Mouse (Mus musculus): Measurements from ENCODE around the gene Skida1. TPM values are rescaled to one million over a fixed set of nuclear protein-coding genes. Genes with fewer than 3 reads are reported as not detected.

The Skida1 gene
- polyA plus RNA-seq, 1 experiment from 2014 or later: 2.4 TPM

DNA sequence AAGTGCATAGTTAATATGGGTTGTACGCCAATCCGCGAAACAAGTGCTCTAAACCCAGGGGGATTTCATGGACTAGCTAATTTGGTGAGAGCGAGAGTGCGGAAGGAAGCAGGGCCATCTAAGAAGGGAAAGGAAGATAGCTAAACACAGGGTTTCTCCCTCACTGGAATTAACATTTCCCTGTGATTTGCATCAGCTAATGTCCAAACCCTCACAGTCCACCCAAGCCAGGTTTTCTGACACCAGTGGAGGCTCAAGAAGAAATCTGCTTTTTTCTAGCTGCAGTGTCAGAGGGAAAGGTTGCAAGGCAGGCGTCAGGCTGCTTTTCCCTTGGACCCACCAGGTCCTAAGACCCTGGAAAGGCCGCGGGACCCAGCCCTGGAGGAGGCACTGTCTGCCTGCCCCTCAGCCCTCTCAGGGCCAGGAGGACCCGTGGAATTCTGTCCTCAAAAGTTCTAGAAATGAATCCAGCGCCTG is 9.9 kb downstream of the Skida1 start:
- Histone ChIP-seq H3K36me3 (ENCODE audit: control insufficient read depth, insufficient read depth, low read length) (no peaks in the 10 kb centered on the region), H3K4me1 (replicated peaks; ENCODE audit: control insufficient read depth, insufficient read depth, low read length) (peaks cover 18% of the 10 kb centered on the region), H3K27ac (ENCODE audit: low read depth, low read length) (no peak overlapping the region), H3K9ac (ENCODE audit: low read depth, low read length) (no peak overlapping the region), H3K4me2 (no peak overlapping the region; the same call in 1 of the 2 replicates), H3K4me3 (ENCODE audit: low read depth, low read length) (no peak overlapping the region), H3K27me3 (replicated peaks; ENCODE audit: control insufficient read depth, insufficient read depth, low read length) (peaks cover 17% of the 10 kb centered on the region), H3K9me3 (ENCODE audit: control insufficient read depth, low read length) (no peaks in the 10 kb centered on the region)
- no peak for ATAC-seq (replicated peaks; ENCODE audit: low FRiP score)
- whole genome bisulfite sequencing: 58% methylated on average over 10 of the region's 10 CpGs
- no peak for DNase-seq (ENCODE audit: low spot score)

DNA sequence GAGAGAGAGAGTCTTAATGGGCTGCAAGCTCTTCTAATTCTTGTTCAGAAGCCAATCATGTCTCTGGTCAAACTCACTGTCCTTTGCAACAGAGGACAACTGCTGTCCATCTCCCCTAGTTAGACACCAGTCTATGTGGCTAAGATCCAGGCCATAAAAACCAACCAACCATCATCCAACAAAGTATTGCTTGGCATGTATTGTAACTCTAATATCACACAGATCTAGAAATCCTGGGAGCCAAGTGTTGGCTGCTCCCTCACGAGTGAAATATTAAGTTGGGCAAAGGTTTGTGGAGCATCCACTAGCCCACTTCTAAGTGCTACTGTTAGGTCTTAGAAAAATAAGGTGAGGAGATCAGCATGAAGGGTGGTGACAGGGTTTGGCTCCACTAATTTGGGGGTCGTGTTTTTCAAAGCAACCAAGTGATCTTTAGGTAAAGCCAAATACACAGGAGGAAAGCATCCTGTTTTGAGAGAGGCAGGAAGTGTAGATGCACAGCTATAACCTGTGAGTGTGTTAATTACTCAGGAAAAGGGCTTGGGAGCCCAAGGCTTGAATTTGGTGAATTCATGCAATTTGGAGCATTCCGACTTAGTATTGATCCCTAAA is 10.6 kb downstream of the Skida1 start:
- H3K27me3 ChIP-seq (replicated peaks; ENCODE audit: control insufficient read depth, insufficient read depth, low read length): peaks cover 24% of the 10 kb centered on the region
- no peaks in the 10 kb centered on the region for H3K36me3 ChIP-seq (ENCODE audit: control insufficient read depth, insufficient read depth, low read length)
- no peak overlapping the region for H3K27ac ChIP-seq (ENCODE audit: low read depth, low read length)
- 43% methylated on average over 3 of the region's 3 CpGs for WGBS
- no peak overlapping the region for H3K4me3 ChIP-seq (ENCODE audit: low read depth, low read length)
- peaks cover 18% of the 10 kb centered on the region for H3K4me1 ChIP-seq (replicated peaks; ENCODE audit: control insufficient read depth, insufficient read depth, low read length)
- no peak overlapping the region for H3K9ac ChIP-seq (ENCODE audit: low read depth, low read length)
- no peak for DNase-seq (ENCODE audit: low spot score)
- H3K4me2 ChIP-seq: no peak overlapping the region
- no peaks in the 10 kb centered on the region for H3K9me3 ChIP-seq (ENCODE audit: control insufficient read depth, low read length)
- no peak for ATAC-seq (replicated peaks; ENCODE audit: low FRiP score)

DNA sequence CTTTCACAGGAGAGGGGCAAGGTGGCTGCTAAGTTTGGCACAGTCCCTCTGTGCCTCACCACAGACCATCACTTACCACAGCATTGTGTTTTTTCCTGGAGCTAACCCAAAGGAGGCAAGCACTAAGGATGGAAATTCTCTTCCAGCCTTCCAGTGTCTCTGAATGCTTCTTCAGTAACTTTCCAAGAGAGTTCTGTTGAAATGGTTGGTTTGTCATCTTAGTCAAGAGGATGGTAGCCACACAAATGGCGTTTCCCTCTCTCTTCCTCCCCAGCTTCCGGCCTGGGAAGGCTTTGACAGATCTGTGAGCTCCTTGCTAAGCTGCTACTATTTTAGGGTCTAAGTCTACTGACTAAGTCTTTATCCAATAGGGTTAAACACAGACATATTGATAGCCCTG is 11.4 kb downstream of the Skida1 start, which contains the start of gene A930004D18Rik:
Gene A930004D18Rik (minus strand): TSS at position 247 of the 400 bp plus-strand sequence.
- no peak within 1 kb of the TSS for H3K9ac ChIP-seq (ENCODE audit: low read depth, low read length)
- WGBS: 39% methylated on average over 2 of the region's 2 CpGs
- DNase-seq (ENCODE audit: low spot score) (no peak), ATAC-seq (replicated peaks; ENCODE audit: low FRiP score) (no peak)
- H3K4me2 ChIP-seq: no peak within 1 kb of the TSS
- H3K9me3 ChIP-seq (ENCODE audit: control insufficient read depth, low read length): no peaks in the 10 kb centered on the region
- no peak within 1 kb of the TSS for H3K4me3 ChIP-seq (ENCODE audit: low read depth, low read length)
- H3K4me1 ChIP-seq (replicated peaks; ENCODE audit: control insufficient read depth, insufficient read depth, low read length): peaks cover 18% of the 10 kb centered on the region
- no peaks in the 10 kb centered on the region for H3K36me3 ChIP-seq (ENCODE audit: control insufficient read depth, insufficient read depth, low read length)
- H3K27ac ChIP-seq (ENCODE audit: low read depth, low read length): no peak within 1 kb of the TSS
- H3K27me3 ChIP-seq (replicated peaks; ENCODE audit: control insufficient read depth, insufficient read depth, low read length): peaks cover 30% of the 10 kb centered on the region

DNA sequence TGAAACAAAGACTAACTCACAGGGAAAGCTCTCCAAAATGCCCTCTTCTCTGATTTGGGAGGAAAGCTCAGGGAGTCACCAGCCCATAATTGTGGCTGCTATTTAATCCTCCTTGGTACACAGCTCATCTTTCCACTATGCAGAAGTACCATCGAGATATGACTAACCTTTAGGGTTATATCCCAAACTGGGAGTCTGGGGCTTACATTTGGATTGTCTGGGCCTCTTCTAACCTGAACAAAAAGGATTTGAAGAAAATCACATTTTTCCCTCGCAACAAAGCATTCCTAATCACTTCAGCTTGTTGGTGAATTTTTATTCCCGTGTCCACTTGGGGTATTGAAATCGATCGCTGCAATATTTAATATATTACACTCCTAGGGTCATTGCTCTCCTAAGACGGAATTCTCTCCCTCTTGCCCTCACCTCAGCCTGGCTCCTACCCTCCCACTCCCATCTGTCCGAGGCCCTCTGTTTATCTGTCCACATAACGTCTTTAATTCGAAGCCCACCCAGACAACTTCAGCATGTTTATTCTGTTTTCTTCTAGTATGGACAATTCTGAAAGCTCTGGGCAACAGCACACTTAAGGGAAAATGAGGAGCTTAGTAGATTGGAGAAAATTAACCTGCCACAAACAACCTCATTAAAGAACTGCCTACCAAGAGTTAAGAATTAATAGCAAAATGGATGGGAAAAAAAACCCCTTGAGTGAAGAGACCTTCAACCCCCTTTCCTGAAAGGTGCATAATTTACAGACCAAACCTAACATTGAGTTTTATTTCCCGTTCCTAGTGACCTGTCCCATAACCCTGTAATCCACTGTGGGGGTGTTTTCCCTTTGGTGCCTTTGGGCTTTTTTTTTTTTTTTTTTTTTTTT is 14.2 kb downstream of the Skida1 start:
- H3K4me3 ChIP-seq (ENCODE audit: low read depth, low read length): no peak overlapping the region
- no peak overlapping the region for H3K4me2 ChIP-seq
- ATAC-seq (replicated peaks; ENCODE audit: low FRiP score) (no peak), DNase-seq (ENCODE audit: low spot score) (no peak)
- no peaks in the 10 kb centered on the region for H3K36me3 ChIP-seq (ENCODE audit: control insufficient read depth, insufficient read depth, low read length)
- WGBS: 78% methylated on average over 10 of the region's 10 CpGs
- no peak overlapping the region for H3K9ac ChIP-seq (ENCODE audit: low read depth, low read length)
- peaks cover 17% of the 10 kb centered on the region for H3K4me1 ChIP-seq (replicated peaks; ENCODE audit: control insufficient read depth, insufficient read depth, low read length)
- no peaks in the 10 kb centered on the region for H3K9me3 ChIP-seq (ENCODE audit: control insufficient read depth, low read length)
- H3K27ac ChIP-seq (ENCODE audit: low read depth, low read length): no peak overlapping the region
- peaks cover 39% of the 10 kb centered on the region for H3K27me3 ChIP-seq (replicated peaks; ENCODE audit: control insufficient read depth, insufficient read depth, low read length)

GRCm38 (mm10) chr2:18033166-18034108 is 15.4 kb downstream of the Skida1 start:
- ATAC-seq (replicated peaks; ENCODE audit: low FRiP score) (no peak), DNase-seq (ENCODE audit: low spot score) (no peak)
- Histone ChIP-seq H3K9me3 (ENCODE audit: control insufficient read depth, low read length) (no peaks in the 10 kb centered on the region), H3K27me3 (replicated peaks; ENCODE audit: control insufficient read depth, insufficient read depth, low read length) (peaks cover 42% of the 10 kb centered on the region), H3K9ac (ENCODE audit: low read depth, low read length) (no peak overlapping the region), H3K4me3 (ENCODE audit: low read depth, low read length) (no peak overlapping the region), H3K4me1 (replicated peaks; ENCODE audit: control insufficient read depth, insufficient read depth, low read length) (peaks cover 13% of the 10 kb centered on the region), H3K27ac (ENCODE audit: low read depth, low read length) (no peak overlapping the region; the same call in 1 of the 2 replicates), H3K4me2 (no peak overlapping the region), H3K36me3 (ENCODE audit: control insufficient read depth, insufficient read depth, low read length) (no peaks in the 10 kb centered on the region)
- whole genome bisulfite sequencing: 59% methylated on average over 10 of the region's 10 CpGs

GRCm38 (mm10) chr2:18032538-18032895 is 16.3 kb downstream of the Skida1 start:
- H3K9me3 ChIP-seq (ENCODE audit: control insufficient read depth, low read length): no peaks in the 10 kb centered on the region
- H3K27ac ChIP-seq (ENCODE audit: low read depth, low read length): no peak overlapping the region
- H3K27me3 ChIP-seq (replicated peaks; ENCODE audit: control insufficient read depth, insufficient read depth, low read length): peaks cover 42% of the 10 kb centered on the region
- DNase-seq (ENCODE audit: low spot score): peak; percentile 36
- ATAC-seq (replicated peaks; ENCODE audit: low FRiP score): no peak
- H3K4me3 ChIP-seq (ENCODE audit: low read depth, low read length): no peak overlapping the region
- H3K4me1 ChIP-seq (replicated peaks; ENCODE audit: control insufficient read depth, insufficient read depth, low read length): peaks cover 13% of the 10 kb centered on the region
- WGBS: 67% methylated on average over 5 of the region's 5 CpGs
- no peak overlapping the region for H3K9ac ChIP-seq (ENCODE audit: low read depth, low read length)
- no peaks in the 10 kb centered on the region for H3K36me3 ChIP-seq (ENCODE audit: control insufficient read depth, insufficient read depth, low read length)
- no peak overlapping the region for H3K4me2 ChIP-seq

GRCm38 (mm10) chr2:18031831-18032537 is 16.9 kb downstream of the Skida1 start:
- Histone ChIP-seq H3K27me3 (replicated peaks; ENCODE audit: control insufficient read depth, insufficient read depth, low read length) (peaks cover 42% of the 10 kb centered on the region), H3K4me3 (ENCODE audit: low read depth, low read length) (peak overlapping the region; percentile 46), H3K27ac (ENCODE audit: low read depth, low read length) (no peak overlapping the region), H3K9ac (ENCODE audit: low read depth, low read length) (peak overlapping the region; percentile 60), H3K4me1 (replicated peaks; ENCODE audit: control insufficient read depth, insufficient read depth, low read length) (peaks cover 16% of the 10 kb centered on the region), H3K9me3 (ENCODE audit: control insufficient read depth, low read length) (no peaks in the 10 kb centered on the region), H3K4me2 (peak overlapping the region; percentile 82), H3K36me3 (ENCODE audit: control insufficient read depth, insufficient read depth, low read length) (no peaks in the 10 kb centered on the region)
- DNase-seq (ENCODE audit: low spot score): peak; percentile 70
- ATAC-seq (replicated peaks; ENCODE audit: low FRiP score): no peak
- WGBS: 6% methylated on average over 34 of the region's 34 CpGs
